ENCODE assay signal across 20 mouse cellular contexts in genomic region chr11:106606042-106606441, GRCm38 (mm10). TPM values are rescaled to one million over a fixed set of nuclear protein-coding genes. Genes with fewer than 3 reads are reported as not detected.
DNase-seq lines count a peak whose midpoint lies in the region; ATAC-seq and TF ChIP-seq lines count a peak whose summit lies in the region.
"Had no signal": no experiment of that assay in that cellular context is flagged by ENCODE, and none has a peak within 500 bp of the region (broad histone marks: within the 10 kb centered on the region; RNA-seq: fewer than 3 reads in every experiment).

No protein-coding gene starts in this region.

- ATAC-seq in hindbrain, embryonic 13.5 days (ENCODE audit: low FRiP score) = no peak
- ATAC-seq in midbrain, embryonic 13.5 days = no peak
- no peak for ATAC-seq in midbrain, embryonic 14.5 days (ENCODE audit: low FRiP score, low TSS enrichment)
- ATAC-seq in embryonic facial prominence, embryonic 15.5 days (ENCODE audit: insufficient number of reproducible peaks, low FRiP score, low TSS enrichment, low read depth) = no peak

- WGBS in hindbrain, embryonic 13.5 days = 49% methylated on average over 5 of the region's 5 CpGs
- 52% methylated on average over 5 of the region's 5 CpGs for WGBS in hindbrain, embryonic 10.5 days
- WGBS in midbrain, embryonic 13.5 days = 47% methylated on average over 5 of the region's 5 CpGs
- WGBS in midbrain, embryonic 14.5 days = 55% methylated on average over 5 of the region's 5 CpGs
- WGBS in embryonic facial prominence, embryonic 15.5 days = 20% methylated on average over 5 of the region's 5 CpGs

- in situ Hi-C loops in ES-E14 (cut with MboI; ENCODE audit: low sequenced_read_pairs in 2 of 2, unreplicated experiment in 2 of 2) = no loop called here

- H3K27me3 ChIP-seq in hindbrain, embryonic 13.5 days = 0 out of 2 replicates have a peak, but pooled peaks cover 2% of the 10 kb centered on the region
- peaks cover 3% of the 10 kb centered on the region; the same call in 1 of the 2 replicates for H3K27me3 ChIP-seq in hindbrain, embryonic 10.5 days (ENCODE audit: insufficient read depth, poor library complexity, severe bottlenecking)
- no peaks in the 10 kb centered on the region for H3K27me3 ChIP-seq in midbrain, embryonic 13.5 days
- H3K27me3 ChIP-seq in midbrain, embryonic 14.5 days (ENCODE audit: control insufficient read depth, insufficient read depth, low read length) = no peaks in the 10 kb centered on the region
- no peaks in the 10 kb centered on the region for H3K27me3 ChIP-seq in embryonic facial prominence, embryonic 15.5 days
- H3K27me3 ChIP-seq: heart, embryonic 15.5 days; liver, embryonic 13.5 days had no signal

- no peaks in the 10 kb centered on the region; the same call in 1 of the 2 replicates for H3K36me3 ChIP-seq in hindbrain, embryonic 13.5 days
- peaks cover 6% of the 10 kb centered on the region for H3K36me3 ChIP-seq in hindbrain, embryonic 10.5 days
- no peaks in the 10 kb centered on the region for H3K36me3 ChIP-seq in midbrain, embryonic 13.5 days
- H3K36me3 ChIP-seq in midbrain, embryonic 14.5 days (ENCODE audit: control insufficient read depth, insufficient read depth, low read length) = no peaks in the 10 kb centered on the region
- H3K36me3 ChIP-seq in ES-E14 (ENCODE audit: control insufficient read depth, insufficient read depth, low read length, poor library complexity, severe bottlenecking) = no peaks in the 10 kb centered on the region
- no peaks in the 10 kb centered on the region for H3K36me3 ChIP-seq in embryonic facial prominence, embryonic 15.5 days
- H3K36me3 ChIP-seq: heart, embryonic 15.5 days had no signal

- no peaks in the 10 kb centered on the region for H3K9me3 ChIP-seq in hindbrain, embryonic 13.5 days
- H3K9me3 ChIP-seq in hindbrain, embryonic 10.5 days = no peaks in the 10 kb centered on the region
- H3K9me3 ChIP-seq in midbrain, embryonic 13.5 days = no peaks in the 10 kb centered on the region
- no peaks in the 10 kb centered on the region for H3K9me3 ChIP-seq in midbrain, embryonic 14.5 days (ENCODE audit: control insufficient read depth, low read length)
- no peaks in the 10 kb centered on the region for H3K9me3 ChIP-seq in ES-E14 (ENCODE audit: control insufficient read depth, insufficient read depth, low read depth, low read length)
- no peaks in the 10 kb centered on the region for H3K9me3 ChIP-seq in embryonic facial prominence, embryonic 15.5 days (replicated peaks)
- H3K9me3 ChIP-seq: heart, embryonic 15.5 days; liver, embryonic 13.5 days had no signal

- H3K4me2 ChIP-seq in hindbrain, embryonic 13.5 days = no peak overlapping the region
- H3K4me2 ChIP-seq in midbrain, embryonic 13.5 days (replicated peaks) = no peak overlapping the region
- H3K4me2 ChIP-seq in midbrain, embryonic 14.5 days (ENCODE audit: low read length) = no peak overlapping the region
- no peak overlapping the region for H3K4me2 ChIP-seq in embryonic facial prominence, embryonic 15.5 days (replicated peaks)
- H3K4me2 ChIP-seq: heart, embryonic 15.5 days; liver, embryonic 13.5 days had no signal

- H3K4me1 ChIP-seq in hindbrain, embryonic 13.5 days (replicated peaks) = peaks cover 12% of the 10 kb centered on the region
- H3K4me1 ChIP-seq in hindbrain, embryonic 10.5 days (replicated peaks) = peaks cover 17% of the 10 kb centered on the region; the same call in 1 of the 2 replicates
- H3K4me1 ChIP-seq in midbrain, embryonic 13.5 days (replicated peaks) = peaks cover 13% of the 10 kb centered on the region
- no peaks in the 10 kb centered on the region for H3K4me1 ChIP-seq in midbrain, embryonic 14.5 days (ENCODE audit: control insufficient read depth, insufficient read depth, low read length)
- peaks cover 5 to 27% of the 10 kb centered on the region in 2 experiments for H3K4me1 ChIP-seq in ES-E14 (ENCODE audit: control insufficient read depth in 2 of 2, insufficient read depth in 2 of 2, low read length in 2 of 2, poor library complexity in 1 of 2)
- H3K4me1 ChIP-seq in embryonic facial prominence, embryonic 15.5 days = peaks cover 21% of the 10 kb centered on the region

- H3K4me3 ChIP-seq in hindbrain, embryonic 13.5 days = no peak overlapping the region
- no peak overlapping the region for H3K4me3 ChIP-seq in hindbrain, embryonic 10.5 days
- H3K4me3 ChIP-seq in midbrain, embryonic 13.5 days (replicated peaks) = no peak overlapping the region
- H3K4me3 ChIP-seq in midbrain, embryonic 14.5 days (replicated peaks; ENCODE audit: low read depth, low read length) = no peak overlapping the region
- H3K4me3 ChIP-seq in ES-E14 (ENCODE audit: insufficient read depth in 1 of 2, low read depth in 1 of 2, low read length in 2 of 2, poor library complexity in 1 of 2, severe bottlenecking in 1 of 2) = no peak overlapping the region; a peak in 1 of 4 replicates
- no peak overlapping the region for H3K4me3 ChIP-seq in embryonic facial prominence, embryonic 15.5 days (replicated peaks)
- H3K4me3 ChIP-seq: heart, embryonic 15.5 days; layer of hippocampus, adult 2 months; liver, embryonic 13.5 days had no signal

- peak overlapping the region; percentile 60 for H3K27ac ChIP-seq in hindbrain, embryonic 13.5 days
- no peak overlapping the region for H3K27ac ChIP-seq in hindbrain, embryonic 10.5 days
- peak overlapping the region; percentile 25; the same call in 1 of the 2 replicates for H3K27ac ChIP-seq in midbrain, embryonic 13.5 days
- no peak overlapping the region for H3K27ac ChIP-seq in midbrain, embryonic 14.5 days (replicated peaks; ENCODE audit: low read depth, low read length)
- H3K27ac ChIP-seq in ES-E14 (ENCODE audit: insufficient read depth, low read depth, low read length, poor library complexity, severe bottlenecking) = no peak overlapping the region; the same call in 1 of the 2 replicates
- H3K27ac ChIP-seq in embryonic facial prominence, embryonic 15.5 days (replicated peaks) = peak overlapping the region; percentile 28; the same call in 1 of the 2 replicates
- H3K27ac ChIP-seq: heart, embryonic 15.5 days; layer of hippocampus, adult 2 months; liver, embryonic 13.5 days had no signal

- H3K9ac ChIP-seq in hindbrain, embryonic 13.5 days = 0 out of 2 replicates have a peak overlapping the region, but pooled peaks have one; percentile 29
- no peak overlapping the region; the same call in 1 of the 2 replicates for H3K9ac ChIP-seq in midbrain, embryonic 13.5 days (replicated peaks)
- H3K9ac ChIP-seq in midbrain, embryonic 14.5 days (replicated peaks; ENCODE audit: low read length) = no peak overlapping the region
- H3K9ac ChIP-seq in ES-E14 (ENCODE audit: insufficient read depth, low read depth, low read length, poor library complexity, severe bottlenecking) = no peak overlapping the region
- H3K9ac ChIP-seq in embryonic facial prominence, embryonic 15.5 days = no peak overlapping the region
- H3K9ac ChIP-seq: heart, embryonic 15.5 days; liver, embryonic 13.5 days had no signal

- DNase-seq in hindbrain, embryonic 10.5 days (ENCODE audit: low spot score) = no peak
- DNase-seq in midbrain, embryonic 14.5 days = no peak
- peak; percentile 38 for DNase-seq in ES-E14 (ENCODE audit: low read depth, low spot score)
- DNase-seq in cerebellum, postnatal 4 days (ENCODE audit: low spot score in 2 of 2) = no peak
- no peak for DNase-seq in frontal cortex, postnatal 25 days (ENCODE audit: low spot score in 2 of 2)
- DNase-seq: adrenal gland, postnatal 25 days; B cell, adult 2 months; cerebellum, adult 9-10 months; heart, postnatal 36 days; kidney, adult 8-10 months; kidney, postnatal 25 days; liver, embryonic 13.5 days; lung, adult 2 months; lung, postnatal 14 days; right cerebral cortex, postnatal 25 days had no signal

TF ChIP-seq in ES-E14, 5 proteins besides CTCF, POLR2A, EP300 and RAD21:
- TF ChIP-seq ZNF384 (IDR thresholded peaks at IDR 0.05; ENCODE audit: low read depth, low read length) (no peak), MAFK (IDR thresholded peaks at IDR 0.05; ENCODE audit: insufficient read depth, low read depth, low read length) (peak; percentile 50; the same call in 1 of the 2 replicates)

RNA-seq across cellular contexts. Expression of gene Tex2, which starts 7.2 kb away (rescaled TPM):
- 21.3 and 21.7 TPM in 2 replicates for polyA plus RNA-seq in hindbrain, embryonic 13.5 days (2015; fragmentation: Nextera tagmentation; extraction: Ambion mirVana)
- polyA plus RNA-seq in hindbrain, embryonic 10.5 days (2016; fragmentation: Nextera tagmentation; extraction: Ambion mirVana) = 6.9 and 7.9 TPM in 2 replicates
- 17.7 and 18.3 TPM in 2 replicates for polyA plus RNA-seq in midbrain, embryonic 13.5 days (2015; fragmentation: Nextera tagmentation; extraction: Ambion mirVana)
- 27.3 and 29.1 TPM in 2 replicates for polyA plus RNA-seq in midbrain, embryonic 14.5 days (2014; fragmentation: Nextera tagmentation; extraction: Ambion mirVana)
- 33.6 and 34.4 TPM in 2 replicates for total RNA-seq in ES-E14 (2012; rRNA removed)
- 11.7 and 11.9 TPM in 2 replicates for polyA plus RNA-seq in embryonic facial prominence, embryonic 15.5 days (2015; fragmentation: Nextera tagmentation; extraction: Ambion mirVana)

Comparison
In these comparisons a context has a peak if more than half of its experiments do, and no peak if none do; other contexts are left out.
1. H3K27ac ChIP-seq: peak in hindbrain, embryonic 13.5 days (single experiment), midbrain, embryonic 13.5 days (single experiment) and embryonic facial prominence, embryonic 15.5 days (single experiment); none in hindbrain, embryonic 10.5 days (single experiment), midbrain, embryonic 14.5 days (single experiment) and ES-E14 (single experiment).